Mouse (Mus musculus) heart, adult 8-10 months (tissue): ENCODE measurements around the gene 4930519P11Rik. TPM values are rescaled to one million over a fixed set of nuclear protein-coding genes. Genes with fewer than 3 reads are reported as not detected.

Experiments used
- DNase-seq: peaks from one replicate; pipeline ENCODE4 v3.0.0; 2022; ENCODE audit warnings: low spot score
- total RNA-seq, 4 experiments: library from RNA; stranded (reverse); gene quantifications; 2 replicates each; pipeline ENCODE4 v1.2.4; 2022

Gene 4930519P11Rik
- not detected for total RNA-seq

DNA sequence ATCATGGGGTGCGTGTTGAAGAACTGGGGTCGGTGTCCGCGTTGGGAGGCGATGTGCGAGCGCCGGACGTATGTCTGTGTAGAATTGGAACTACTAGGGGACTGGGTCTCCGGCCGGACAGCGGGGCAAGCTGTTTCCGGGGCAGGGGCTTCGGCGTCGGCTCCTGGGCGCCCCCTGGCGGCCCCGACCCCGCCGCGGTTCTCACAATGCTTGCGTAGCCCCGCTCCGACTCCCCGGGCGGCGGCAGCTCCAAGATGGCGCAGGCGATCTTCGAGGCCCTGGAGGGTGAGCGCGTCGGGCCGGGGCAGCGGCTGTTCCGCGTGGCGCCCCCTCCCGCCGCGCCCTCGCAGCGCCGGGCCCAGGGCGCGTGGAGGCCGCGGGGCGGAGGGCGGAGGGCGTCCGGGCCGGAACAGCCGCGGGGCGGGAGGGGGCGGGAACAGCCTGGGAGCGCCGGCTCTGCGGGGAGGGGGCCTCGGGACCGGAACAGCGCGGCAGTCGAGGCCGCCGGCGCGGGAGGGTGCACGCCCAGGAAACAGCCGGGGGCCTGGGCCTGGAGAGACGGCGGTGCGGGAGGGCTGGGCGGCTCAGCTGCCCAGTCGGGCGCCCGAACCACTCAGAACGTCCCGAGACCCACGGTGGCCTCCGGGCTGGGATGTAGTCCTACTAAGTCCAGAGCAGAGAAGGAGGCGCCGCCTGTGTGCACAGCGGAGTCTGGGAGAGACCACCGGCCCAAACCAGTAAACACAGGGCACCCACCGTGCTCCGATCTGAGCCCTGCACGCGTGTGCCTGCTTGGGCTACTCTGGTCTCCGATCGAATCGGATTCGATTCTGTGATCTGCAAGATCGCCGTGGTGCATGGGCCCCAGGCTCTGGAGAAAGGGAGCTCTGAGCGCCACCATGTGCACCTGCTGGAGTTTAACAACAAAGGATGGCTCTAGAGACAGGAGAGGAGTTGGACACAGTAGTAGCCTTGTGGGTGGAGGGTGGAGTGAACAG, at the start of gene 4930519P11Rik, which contains the start of gene Zfp341:
TSS of gene 4930519P11Rik (minus strand) at position 320 of the 998 bp plus-strand sequence.
TSS of gene Zfp341 (plus strand) at position 180 of the 998 bp plus-strand sequence.
- peak; percentile 85 for DNase-seq

GRCm38 (mm10) chr2:154659531-154660074, 46.4 kb upstream of the 4930519P11Rik start:
- no peak for DNase-seq

GRCm38 (mm10) chr2:154659070-154659469, 45.8 kb upstream of the 4930519P11Rik start:
- DNase-seq: no peak

- peak; percentile 62 for DNase-seq
Observed at GRCm38 (mm10) chr2:154657486-154658237, 44.4 kb upstream of the 4930519P11Rik start.

DNA sequence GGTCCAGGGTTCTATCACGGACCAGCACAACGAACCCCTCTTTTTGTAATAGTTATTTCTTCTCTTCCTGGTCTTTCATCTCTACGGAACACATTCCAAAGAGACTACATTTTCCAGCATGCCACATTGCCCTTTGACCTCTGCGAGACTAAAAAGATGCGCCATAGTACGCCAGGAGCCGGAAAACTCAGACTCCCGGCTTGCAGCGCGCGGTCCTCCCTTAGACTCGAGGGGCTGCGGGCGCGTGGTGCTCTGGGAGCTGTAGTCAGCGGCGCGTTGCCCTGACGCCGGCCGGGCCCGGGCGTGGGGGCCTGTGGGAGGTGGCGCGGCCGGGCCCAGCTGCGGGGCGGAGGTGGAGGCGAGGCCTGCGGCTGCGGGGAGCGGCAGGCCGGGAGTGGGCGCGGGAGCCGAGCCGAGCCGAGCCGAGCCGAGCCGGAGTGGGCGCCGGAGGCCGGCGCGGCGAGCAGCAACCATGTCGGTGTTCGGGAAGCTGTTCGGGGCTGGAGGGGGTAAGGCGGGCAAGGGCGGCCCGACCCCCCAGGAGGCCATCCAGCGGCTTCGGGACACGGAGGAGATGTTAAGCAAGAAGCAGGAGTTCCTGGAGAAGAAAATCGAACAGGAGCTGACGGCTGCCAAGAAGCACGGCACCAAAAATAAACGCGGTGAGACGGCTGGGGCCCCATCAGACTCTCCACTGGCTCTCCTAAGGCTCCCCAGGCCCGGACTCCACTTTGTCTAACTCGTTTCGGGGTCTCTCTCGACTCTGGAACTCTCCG, 43.7 kb upstream of the 4930519P11Rik start:
- peak; percentile 98 for DNase-seq

DNA sequence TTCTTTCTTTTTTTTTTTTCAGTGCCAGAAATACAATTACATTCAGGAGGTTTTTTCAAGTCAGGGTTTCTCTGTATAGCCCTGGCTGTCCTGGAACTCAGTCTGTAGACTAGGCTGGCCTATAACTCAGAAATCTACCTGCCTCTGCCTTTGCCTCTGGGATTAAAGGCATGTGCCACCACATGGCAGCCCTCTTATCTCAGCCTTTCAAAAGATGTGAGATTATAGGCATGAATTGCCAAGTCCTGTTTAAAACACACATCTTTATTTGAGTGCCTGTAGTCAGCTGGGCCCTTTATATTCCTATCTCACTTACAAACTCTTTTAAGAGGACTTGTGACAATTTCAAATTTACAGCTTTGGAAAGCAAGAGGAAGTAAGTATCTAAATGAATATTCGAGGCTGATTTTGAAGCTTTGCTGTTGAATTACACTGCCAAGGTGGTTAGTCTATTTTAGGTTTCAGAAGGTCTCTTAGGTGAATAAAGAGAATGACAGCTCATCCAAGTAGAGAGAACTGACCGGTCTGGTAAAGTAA, 42.7 kb upstream of the 4930519P11Rik start:
- DNase-seq: no peak

DNA sequence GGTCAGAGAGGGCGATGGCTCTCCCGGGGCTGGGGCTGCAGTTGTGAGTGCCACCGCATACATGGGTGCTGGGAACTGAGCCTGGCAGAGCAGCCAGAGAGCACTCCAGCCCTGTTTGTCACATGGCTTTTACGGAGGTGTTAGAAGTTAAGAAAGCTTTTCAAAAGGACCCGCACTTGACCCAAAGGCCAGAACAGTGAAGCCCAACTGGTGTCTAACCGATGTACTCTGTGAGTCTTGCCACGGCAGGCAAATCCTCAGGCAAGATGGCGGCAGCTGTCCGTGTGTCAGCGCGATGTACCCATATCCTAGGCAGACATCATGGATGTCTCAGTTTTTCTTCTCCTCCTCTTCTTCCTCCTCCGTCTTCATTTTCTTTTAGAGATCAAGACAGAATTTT, 41.7 kb upstream of the 4930519P11Rik start:
- no peak for DNase-seq

DNA sequence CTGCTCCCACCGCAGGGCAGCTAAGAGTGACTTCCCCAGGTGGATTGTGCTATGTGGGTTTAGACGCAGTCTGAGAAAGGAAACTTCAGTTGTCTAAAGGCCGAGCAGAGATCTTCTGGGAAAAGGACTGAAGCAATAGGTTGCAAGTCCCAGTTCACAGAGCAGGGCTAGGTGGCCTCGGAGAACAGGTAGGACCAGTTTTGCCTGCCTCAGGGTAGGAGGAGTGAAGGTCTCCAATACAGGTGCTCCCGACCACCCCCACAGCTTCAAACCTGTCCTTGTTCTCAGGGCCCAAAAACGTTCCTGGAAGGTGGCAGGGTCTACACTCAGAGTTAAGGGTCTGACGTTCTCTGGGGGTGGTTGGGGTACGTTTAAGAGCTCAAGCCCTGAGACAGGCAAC, 38.1 kb upstream of the 4930519P11Rik start, which contains the start of gene Chmp4b:
TSS of gene Chmp4b (plus strand) at position 343 of the 400 bp plus-strand sequence.
- no peak for DNase-seq

- no peak for DNase-seq
Observed at GRCm38 (mm10) chr2:154650404-154650803, 37.2 kb upstream of the 4930519P11Rik start.

GRCm38 (mm10) chr2:154648086-154648485, 34.8 kb upstream of the 4930519P11Rik start:
- DNase-seq: no peak

GRCm38 (mm10) chr2:154646634-154647033, 33.4 kb upstream of the 4930519P11Rik start:
- DNase-seq: no peak

GRCm38 (mm10) chr2:154642712-154643385, 29.6 kb upstream of the 4930519P11Rik start:
- DNase-seq: no peak

DNA sequence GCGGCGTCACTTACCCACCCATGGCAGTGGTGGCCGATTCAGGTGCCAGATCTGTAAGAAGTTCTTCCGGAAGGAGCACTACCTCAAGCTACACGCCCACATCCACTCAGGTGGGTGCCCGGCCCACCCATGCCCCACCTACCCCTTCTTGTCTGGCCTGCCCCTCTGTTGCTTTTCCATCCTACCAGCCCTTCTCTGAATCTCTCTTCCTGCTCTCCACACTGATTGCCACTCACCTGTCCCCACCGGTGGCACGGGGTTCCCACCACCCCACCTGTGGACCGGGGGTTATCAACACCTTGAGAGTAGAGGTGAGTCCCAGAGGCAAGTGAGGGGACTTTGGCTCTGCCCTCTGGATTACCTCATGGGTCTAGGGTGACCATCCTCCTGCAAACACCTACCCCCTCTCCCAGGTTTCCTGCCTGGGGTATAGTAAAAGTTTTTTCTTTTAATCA, 28.8 kb upstream of the 4930519P11Rik start:
- no peak for DNase-seq

- DNase-seq: no peak
Observed at GRCm38 (mm10) chr2:154641176-154641575, 27.9 kb upstream of the 4930519P11Rik start.

DNA sequence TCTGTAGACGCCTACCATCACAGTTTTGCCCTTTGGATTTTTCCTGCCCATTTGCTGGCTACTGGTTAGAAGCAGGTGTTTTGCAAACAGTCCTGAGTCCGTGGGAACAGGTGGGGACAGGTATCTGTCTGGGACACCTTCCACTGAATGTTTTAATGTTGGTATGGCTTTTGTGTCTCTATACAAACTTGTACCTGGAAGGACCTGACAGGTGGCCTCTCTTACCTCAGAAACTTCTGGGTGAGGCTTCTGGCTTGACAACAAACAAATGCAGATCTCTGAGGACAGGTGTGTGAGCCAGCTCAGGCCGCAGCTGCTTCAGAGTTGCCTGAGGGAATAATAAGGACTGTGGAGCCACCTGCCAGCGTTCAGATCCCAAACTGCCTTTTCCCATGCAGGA, 25.9 kb upstream of the 4930519P11Rik start:
- DNase-seq: no peak

- DNase-seq: no peak
Observed at GRCm38 (mm10) chr2:154638521-154638920, 25.3 kb upstream of the 4930519P11Rik start.

- no peak for DNase-seq
Observed at GRCm38 (mm10) chr2:154635826-154636225, 22.6 kb upstream of the 4930519P11Rik start.

DNA sequence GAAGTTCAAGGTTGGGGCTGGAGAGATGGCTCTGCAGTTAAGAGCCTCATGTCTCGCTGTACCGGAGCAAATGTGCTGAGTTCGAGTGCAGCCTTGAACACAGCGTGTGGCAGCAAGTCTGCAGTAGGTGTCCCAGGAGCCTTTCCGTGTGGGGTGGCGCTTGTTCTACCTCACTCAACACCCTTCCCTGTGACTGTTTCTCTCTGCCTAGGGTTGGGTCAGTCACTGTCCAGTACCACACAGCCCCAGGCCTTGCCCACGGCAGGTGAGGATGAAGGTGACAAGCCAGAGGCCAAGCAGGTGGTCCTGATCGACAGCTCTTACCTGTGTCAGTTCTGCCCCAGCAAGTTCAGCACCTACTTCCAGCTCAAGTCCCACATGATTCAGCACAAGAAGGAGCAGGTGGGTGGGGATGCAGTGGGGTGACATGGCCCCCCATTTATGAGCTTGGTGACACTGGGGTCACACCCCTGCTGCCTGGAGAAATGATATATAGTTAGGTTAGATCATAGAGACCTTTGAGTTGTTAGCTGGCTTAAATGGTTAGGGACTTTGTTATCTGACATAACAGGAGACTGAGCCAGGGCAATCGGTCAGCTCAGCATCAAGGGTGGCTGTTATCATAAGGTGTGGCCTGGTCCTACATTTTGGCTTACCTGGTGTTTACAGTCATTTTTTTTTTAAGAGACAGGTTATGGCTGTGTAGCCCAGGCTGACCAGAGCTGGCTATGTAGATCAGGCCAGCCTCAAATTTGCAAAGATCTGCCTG, 20.8 kb upstream of the 4930519P11Rik start:
- DNase-seq: no peak

- no peak for DNase-seq
Observed at GRCm38 (mm10) chr2:154633039-154633742, 20.0 kb upstream of the 4930519P11Rik start.
